Mouse (Mus musculus) ovary, adult 18-20 months (tissue): Measurements from ENCODE around the gene Pomc.
"Not testable (repeated sequence)": the region's sequence is repeated elsewhere in the genome, so short reads cannot be mapped to it uniquely, and the experiment has no call there.

Experiments used
- DNase-seq: peaks from one replicate; pipeline ENCODE4 v3.0.0; 2022; ENCODE audit warnings: low spot score, mixed read lengths

Gene Pomc

GRCm38 (mm10) chr12:3954651-3955050 is at the start of gene Pomc:
Gene Pomc (plus strand): TSS chr12:3954951.
- no peak for DNase-seq

GRCm38 (mm10) chr12:3905436-3905835 is 49.3 kb upstream of the Pomc start:
- no peak for DNase-seq

GRCm38 (mm10) chr12:3906308-3906707 is 48.4 kb upstream of the Pomc start:
- no peak for DNase-seq

- no peak for DNase-seq
Measured at GRCm38 (mm10) chr12:3907008-3907407, 47.7 kb upstream of the Pomc start.

GRCm38 (mm10) chr12:3907418-3907817 is 47.3 kb upstream of the Pomc start:
- no peak for DNase-seq

- DNase-seq, result no peak
Measured at GRCm38 (mm10) chr12:3910466-3911093, 44.2 kb upstream of the Pomc start.

GRCm38 (mm10) chr12:3911831-3912348 is 42.9 kb upstream of the Pomc start:
- no peak for DNase-seq

GRCm38 (mm10) chr12:3915852-3916251 is 38.9 kb upstream of the Pomc start:
- DNase-seq, result no peak

GRCm38 (mm10) chr12:3917668-3918341 is 36.9 kb upstream of the Pomc start:
- no peak for DNase-seq

- DNase-seq, result no peak
Measured at GRCm38 (mm10) chr12:3918577-3918976, 36.2 kb upstream of the Pomc start.

- no peak for DNase-seq
Measured at GRCm38 (mm10) chr12:3919423-3919822, 35.3 kb upstream of the Pomc start.

GRCm38 (mm10) chr12:3926127-3926526 is 28.6 kb upstream of the Pomc start:
- no peak for DNase-seq

GRCm38 (mm10) chr12:3928841-3929240 is 25.9 kb upstream of the Pomc start:
- no peak for DNase-seq

- not testable (repeated sequence) for DNase-seq
Measured at GRCm38 (mm10) chr12:3930090-3930865, 24.5 kb upstream of the Pomc start.

GRCm38 (mm10) chr12:3942026-3942425 is 12.7 kb upstream of the Pomc start:
- DNase-seq, result no peak

- DNase-seq, result no peak
Measured at GRCm38 (mm10) chr12:3944454-3945073, 10.2 kb upstream of the Pomc start.

- no peak for DNase-seq
Measured at GRCm38 (mm10) chr12:3947503-3947902, 7.2 kb upstream of the Pomc start.

- no peak for DNase-seq
Measured at GRCm38 (mm10) chr12:3955371-3955770, 620 bp downstream of the Pomc start.

GRCm38 (mm10) chr12:3956351-3956750 is 1.6 kb downstream of the Pomc start:
- no peak for DNase-seq

- peak; percentile 78 for DNase-seq
Measured at GRCm38 (mm10) chr12:3959791-3960543, 5.2 kb downstream of the Pomc start.

- no peak for DNase-seq
Measured at GRCm38 (mm10) chr12:3960553-3960952, 5.8 kb downstream of the Pomc start.

- DNase-seq, result no peak
Measured at GRCm38 (mm10) chr12:3967196-3967595, 12.4 kb downstream of the Pomc start.
